Mouse (Mus musculus) olfactory bulb, adult 2 months (tissue): ENCODE measurements around the gene Apba3.

Experiments
- CTCF ChIP-seq: fragments of 200-500 bp; IDR thresholded peaks from 2 replicates; pipeline ENCODE4 v1.5.1; 2012; ENCODE audit warnings: low read depth, mild to moderate bottlenecking, low read length, moderate library complexity; ENCODE audit not compliant: insufficient read depth
- POLR2A ChIP-seq: fragments of 200-500 bp; IDR thresholded peaks from 2 replicates; pipeline ENCODE4 v1.6.1; 2012; ENCODE audit warnings: mild to moderate bottlenecking, low read depth, low read length, moderate library complexity; ENCODE audit not compliant: insufficient read depth

DNA sequence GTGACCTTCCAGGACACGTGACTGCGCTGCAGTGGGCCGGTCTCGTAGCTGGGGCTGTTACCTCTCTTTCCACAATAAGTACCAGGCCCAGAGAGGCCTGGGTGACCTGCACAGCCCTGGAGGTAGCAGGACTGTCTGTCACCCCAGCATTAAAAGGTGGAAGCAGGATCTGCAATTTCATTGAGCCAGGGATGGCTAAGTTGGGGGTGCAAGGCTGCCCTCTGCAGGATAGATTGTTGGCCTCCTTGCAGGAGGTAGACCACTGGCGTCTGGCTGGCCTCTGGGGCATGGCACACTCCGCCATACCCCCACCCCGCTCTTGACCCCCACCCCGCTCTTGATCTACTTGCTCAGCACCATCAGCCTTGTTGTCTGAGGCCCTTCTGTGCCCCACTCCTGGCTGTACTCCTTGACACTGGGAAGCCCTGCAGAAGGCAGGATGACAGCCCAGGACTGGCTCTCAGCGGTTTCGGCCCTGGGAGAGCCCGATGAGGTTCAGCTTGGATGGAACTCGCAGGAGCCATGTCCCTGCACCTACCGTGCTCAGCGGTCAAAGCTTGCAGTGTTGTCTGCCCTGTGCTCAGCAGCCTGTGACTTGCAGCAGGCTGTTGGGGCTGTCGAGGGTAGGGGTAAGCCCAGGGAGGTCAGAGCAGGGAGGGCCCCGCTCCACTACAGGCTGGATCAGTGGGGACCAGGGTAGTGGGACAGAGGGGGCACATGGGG lies 49.7 kb downstream of the Apba3 start:
- TF ChIP-seq CTCF (no peak), POLR2A (no peak)
